Mouse (Mus musculus) kidney, adult 18-20 months (tissue): ENCODE results near the gene Calcrl.

Experiments used
- DNase-seq: peaks from one replicate; pipeline ENCODE4 v3.0.0; 2021

Gene Calcrl

DNA sequence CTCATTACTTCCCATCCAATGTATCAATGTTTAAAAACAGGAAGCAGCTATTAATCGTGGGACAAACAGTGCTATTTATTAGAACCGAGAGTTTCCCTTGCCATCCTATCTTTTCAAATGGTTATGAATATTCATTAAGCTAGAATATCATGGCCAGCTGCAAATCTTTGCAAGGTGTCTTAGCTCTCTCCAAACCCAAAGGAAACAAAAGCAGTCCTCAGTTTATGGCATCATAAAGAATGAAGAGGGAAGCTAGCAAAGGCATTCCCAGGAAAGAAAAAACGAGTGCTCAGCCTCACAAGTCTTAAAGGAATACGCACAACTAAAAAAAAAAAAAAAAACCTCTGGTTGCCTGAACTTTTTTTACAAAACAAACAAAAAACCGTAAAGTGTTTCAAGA is 128.7 kb downstream of the Calcrl start:
- no peak for DNase-seq

- peak; percentile 34 for DNase-seq
These were observed 130.1 kb downstream of the Calcrl start for GRCm38 (mm10) chr2:84295068-84295467.

DNA sequence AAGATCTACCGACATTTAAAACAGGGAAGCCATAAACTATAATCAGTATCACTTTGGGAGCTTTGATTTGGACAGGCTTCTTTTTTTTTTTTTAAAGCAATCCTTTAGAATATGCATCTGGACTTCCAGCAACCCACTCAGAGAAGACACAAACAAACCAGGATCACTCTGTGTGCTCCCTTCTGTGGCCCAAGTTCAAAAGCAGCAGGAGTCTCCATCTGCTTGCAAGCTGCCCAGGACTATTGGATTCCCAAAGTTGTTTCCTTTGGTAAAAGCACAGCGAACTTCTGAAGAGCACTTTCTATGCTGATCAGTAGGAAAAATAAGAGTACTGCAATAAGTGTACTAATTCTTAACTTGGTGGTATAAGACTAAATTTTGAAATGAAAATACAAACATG is 130.6 kb downstream of the Calcrl start:
- DNase-seq, result no peak

DNA sequence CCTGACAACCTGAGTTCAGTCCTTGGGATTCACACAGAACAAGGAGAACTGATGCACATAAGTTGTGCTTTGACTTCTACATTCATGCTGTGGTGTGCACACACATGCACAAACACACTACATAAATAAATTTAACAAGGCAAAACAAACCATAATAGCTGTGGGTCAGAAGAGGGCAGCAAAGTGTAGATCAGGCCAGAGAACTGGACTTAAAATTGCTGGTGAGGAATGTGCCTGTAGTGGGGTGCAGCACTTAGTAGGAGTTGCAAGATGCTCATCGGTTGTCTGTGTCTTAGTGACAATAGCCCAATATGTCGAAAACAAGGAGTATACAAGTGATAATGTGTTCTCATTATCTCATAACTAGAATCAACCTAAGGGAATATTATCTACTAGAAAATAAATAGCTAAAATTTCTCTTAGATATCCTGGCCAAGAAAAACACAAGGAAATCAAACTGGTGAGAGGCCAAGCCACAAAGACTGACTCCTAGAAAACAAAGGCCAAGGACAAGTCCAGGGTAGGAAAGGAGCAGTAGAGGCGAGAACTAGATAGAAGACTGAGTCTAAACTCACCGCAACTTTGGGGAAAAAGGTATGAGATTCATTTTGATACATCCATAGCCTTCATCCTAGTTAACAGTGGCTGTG is 132.7 kb downstream of the Calcrl start:
- no peak for DNase-seq

GRCm38 (mm10) chr2:84288940-84289557 is 136.2 kb downstream of the Calcrl start:
- no peak for DNase-seq
